Mouse (Mus musculus) liver, adult 2 months (tissue): ENCODE measurements around the gene Sap25.

ENCODE experiments used
- CTCF ChIP-seq: fragments of 200-500 bp; IDR thresholded peaks from 2 replicates; pipeline ENCODE4 v1.5.1; 2011; ENCODE audit warnings: low read depth, low read length, control low read depth
- POLR2A ChIP-seq: fragments of 200-500 bp; IDR thresholded peaks from 2 replicates; pipeline ENCODE4 v1.6.1; 2011; ENCODE audit warnings: low read length, control low read depth; ENCODE audit not compliant: insufficient read depth; ENCODE audit errors: extremely low read depth

- TF ChIP-seq CTCF (no peak), POLR2A (no peak)
Measured at GRCm38 (mm10) chr5:137678736-137679135, 37.6 kb downstream of the Sap25 start.
